Mouse (Mus musculus) C2C12 (cell line): ENCODE results near the gene Strip1.

Source experiments
- CEBPB ChIP-seq: IDR thresholded peaks from one replicate; pipeline ENCODE4 v1.6.1; 2011; ENCODE audit warnings: low read depth, mild to moderate bottlenecking, control low read depth, moderate library complexity
- CTCF ChIP-seq: IDR thresholded peaks from one replicate; pipeline ENCODE4 v1.5.1; 2011; ENCODE audit not compliant: control insufficient read depth, insufficient read depth, insufficient read length

DNA sequence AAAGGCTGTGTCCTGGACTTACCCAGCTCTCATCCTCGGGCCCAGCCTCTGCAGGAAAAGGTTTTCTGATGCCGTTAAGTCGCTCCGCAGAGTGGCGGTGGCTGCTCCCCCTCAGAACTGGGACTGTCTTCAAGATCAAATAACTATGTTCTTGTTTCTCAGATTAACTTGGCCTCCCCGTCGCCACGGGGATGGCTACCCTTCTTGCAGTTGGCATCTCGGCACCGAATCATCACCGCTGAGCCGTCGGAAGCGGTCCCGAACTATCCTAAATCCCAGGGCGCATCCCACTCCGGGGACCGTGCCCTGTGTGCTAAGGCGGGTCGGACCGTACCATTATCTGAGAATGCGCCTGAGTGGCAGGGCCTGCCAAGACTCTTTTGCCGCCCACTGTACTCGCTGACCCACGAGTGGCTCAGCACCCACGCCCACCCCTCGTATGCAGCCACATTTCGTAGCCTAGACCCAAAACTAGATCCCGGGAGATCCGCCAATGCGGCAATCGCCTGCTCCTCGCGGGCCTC is 35.5 kb downstream of the Strip1 start:
- TF ChIP-seq CTCF (no peak), CEBPB (no peak)
